Mouse (Mus musculus): ENCODE data around the gene Cdkl3.

- TF ChIP-seq EP300 (IDR thresholded peaks at IDR 0.05; ENCODE audit: low read depth) (no peak), CTCF (IDR thresholded peaks at IDR 0.05; ENCODE audit: low read depth) (no peak)
These were observed 34.5 kb upstream of the Cdkl3 start for GRCm38 (mm10) chr11:51969511-51969910.
